Mouse (Mus musculus): ENCODE data around the gene Akna.

- TF ChIP-seq CTCF (IDR thresholded peaks at IDR 0.05; ENCODE audit: low read depth, low read length) = no peak
- no peak for TF ChIP-seq POLR2A (IDR thresholded peaks at IDR 0.05; ENCODE audit: extremely low read depth, insufficient read depth, low read length)
Observed at GRCm38 (mm10) chr4:63420143-63420920, 17.2 kb upstream of the Akna start.
